Mouse (Mus musculus): ENCODE measurements around the gene Unc13a. TPM values are rescaled to one million over a fixed set of nuclear protein-coding genes. Genes with fewer than 3 reads are reported as not detected.

Gene Unc13a
- polyA plus RNA-seq, 1 experiment from 2014 or later: 13.0 TPM

GRCm38 (mm10) chr8:71628396-71629095, 43.0 kb downstream of the Unc13a start:
- H3K9ac ChIP-seq: peak overlapping the region; percentile 75
- H3K4me1 ChIP-seq: peaks cover 18% of the 10 kb centered on the region
- peak overlapping the region; percentile 65; the same call in 1 of the 2 replicates for H3K27ac ChIP-seq
- peak overlapping the region; percentile 95 for H3K4me2 ChIP-seq
- H3K27me3 ChIP-seq: peaks cover 35% of the 10 kb centered on the region
- WGBS: 8% methylated on average over 16 of the region's 16 CpGs
- H3K9me3 ChIP-seq (replicated peaks): peaks cover 5% of the 10 kb centered on the region
- H3K36me3 ChIP-seq (ENCODE audit: poor library complexity, severe bottlenecking): peaks cover 42% of the 10 kb centered on the region
- ATAC-seq: no peak
- H3K4me3 ChIP-seq: peak overlapping the region; percentile 53

- no peak for ATAC-seq
- Histone ChIP-seq H3K9me3 (replicated peaks) (no peaks in the 10 kb centered on the region), H3K27me3 (peaks cover 30% of the 10 kb centered on the region), H3K4me1 (peaks cover 18% of the 10 kb centered on the region), H3K36me3 (ENCODE audit: poor library complexity, severe bottlenecking) (peaks cover 45% of the 10 kb centered on the region), H3K4me2 (no peak overlapping the region), H3K4me3 (no peak overlapping the region), H3K27ac (no peak overlapping the region), H3K9ac (no peak overlapping the region)
- WGBS: 61% methylated on average over 9 of the region's 9 CpGs
Measured at GRCm38 (mm10) chr8:71627265-71628099, 44.1 kb downstream of the Unc13a start.

GRCm38 (mm10) chr8:71626753-71627152, 44.8 kb downstream of the Unc13a start:
- peaks cover 24% of the 10 kb centered on the region for H3K27me3 ChIP-seq
- no peak for ATAC-seq
- no peak overlapping the region for H3K27ac ChIP-seq
- H3K4me1 ChIP-seq: peaks cover 18% of the 10 kb centered on the region
- H3K9me3 ChIP-seq (replicated peaks): no peaks in the 10 kb centered on the region
- H3K4me3 ChIP-seq: no peak overlapping the region
- peaks cover 45% of the 10 kb centered on the region for H3K36me3 ChIP-seq (ENCODE audit: poor library complexity, severe bottlenecking)
- H3K4me2 ChIP-seq: no peak overlapping the region
- H3K9ac ChIP-seq: no peak overlapping the region
- WGBS: 82% methylated on average over 9 of the region's 9 CpGs

- Histone ChIP-seq H3K4me3 (no peak overlapping the region), H3K9me3 (replicated peaks) (no peaks in the 10 kb centered on the region), H3K9ac (no peak overlapping the region), H3K4me2 (no peak overlapping the region), H3K27me3 (peaks cover 7% of the 10 kb centered on the region), H3K27ac (no peak overlapping the region), H3K4me1 (peaks cover 17% of the 10 kb centered on the region), H3K36me3 (ENCODE audit: poor library complexity, severe bottlenecking) (peaks cover 62% of the 10 kb centered on the region)
- WGBS: 100% methylated on average over 1 of the region's 1 CpGs
- no peak for ATAC-seq
Measured at GRCm38 (mm10) chr8:71625088-71625487, 46.5 kb downstream of the Unc13a start.

- H3K9me3 ChIP-seq (replicated peaks): no peaks in the 10 kb centered on the region
- 97% methylated on average over 2 of the region's 2 CpGs for WGBS
- no peaks in the 10 kb centered on the region for H3K27me3 ChIP-seq
- H3K36me3 ChIP-seq (ENCODE audit: poor library complexity, severe bottlenecking): peaks cover 96% of the 10 kb centered on the region
- no peak overlapping the region for H3K27ac ChIP-seq
- H3K4me3 ChIP-seq: no peak overlapping the region
- no peak for ATAC-seq
- no peaks in the 10 kb centered on the region for H3K4me1 ChIP-seq
- no peak overlapping the region for H3K9ac ChIP-seq
- H3K4me2 ChIP-seq: no peak overlapping the region
Measured at GRCm38 (mm10) chr8:71619786-71620185, 51.8 kb downstream of the Unc13a start.

GRCm38 (mm10) chr8:71613418-71613817, 58.1 kb downstream of the Unc13a start:
- Histone ChIP-seq H3K27ac (no peak overlapping the region), H3K36me3 (ENCODE audit: poor library complexity, severe bottlenecking) (peaks cover 51% of the 10 kb centered on the region), H3K9me3 (replicated peaks) (no peaks in the 10 kb centered on the region), H3K27me3 (no peaks in the 10 kb centered on the region), H3K4me1 (peaks cover 15% of the 10 kb centered on the region), H3K4me3 (no peak overlapping the region), H3K4me2 (no peak overlapping the region), H3K9ac (no peak overlapping the region; the same call in 1 of the 2 replicates)
- 74% methylated on average over 4 of the region's 4 CpGs for WGBS
- no peak for ATAC-seq

GRCm38 (mm10) chr8:71612141-71612540, 59.4 kb downstream of the Unc13a start:
- no peaks in the 10 kb centered on the region for H3K9me3 ChIP-seq (replicated peaks)
- no peak overlapping the region for H3K27ac ChIP-seq
- peak overlapping the region; percentile 88 for H3K4me3 ChIP-seq
- no peak for ATAC-seq
- H3K9ac ChIP-seq: peak overlapping the region; percentile 89
- WGBS: 35% methylated on average over 5 of the region's 5 CpGs
- H3K36me3 ChIP-seq (ENCODE audit: poor library complexity, severe bottlenecking): peaks cover 38% of the 10 kb centered on the region
- H3K4me2 ChIP-seq: peak overlapping the region; percentile 72
- peaks cover 15% of the 10 kb centered on the region for H3K4me1 ChIP-seq
- no peaks in the 10 kb centered on the region for H3K27me3 ChIP-seq

GRCm38 (mm10) chr8:71610822-71611651, 60.5 kb downstream of the Unc13a start, which contains the start of gene Colgalt1:
TSS of gene Colgalt1 (plus strand) at chr8:71610998.
- H3K27me3 ChIP-seq: no peaks in the 10 kb centered on the region
- peak within 1 kb of the TSS; percentile 88 for H3K4me3 ChIP-seq
- H3K36me3 ChIP-seq (ENCODE audit: poor library complexity, severe bottlenecking): peaks cover 27% of the 10 kb centered on the region
- peaks cover 15% of the 10 kb centered on the region for H3K4me1 ChIP-seq
- ATAC-seq: peak; percentile 99
- H3K9me3 ChIP-seq (replicated peaks): no peaks in the 10 kb centered on the region
- peak within 1 kb of the TSS; percentile 87 for H3K27ac ChIP-seq
- under 1% methylated on average over 82 of the region's 82 CpGs for WGBS
- H3K9ac ChIP-seq: peak within 1 kb of the TSS; percentile 89
- peak within 1 kb of the TSS; percentile 72 for H3K4me2 ChIP-seq

GRCm38 (mm10) chr8:71604021-71604420, 67.5 kb downstream of the Unc13a start:
- Histone ChIP-seq H3K4me1 (peaks cover 13% of the 10 kb centered on the region), H3K4me3 (no peak overlapping the region), H3K9me3 (replicated peaks) (no peaks in the 10 kb centered on the region), H3K4me2 (no peak overlapping the region), H3K36me3 (ENCODE audit: poor library complexity, severe bottlenecking) (peaks cover 3% of the 10 kb centered on the region; the same call in 1 of the 2 replicates), H3K27me3 (peaks cover 48% of the 10 kb centered on the region), H3K27ac (no peak overlapping the region), H3K9ac (no peak overlapping the region)
- no peak for ATAC-seq
- WGBS: 51% methylated on average over 7 of the region's 7 CpGs

GRCm38 (mm10) chr8:71602666-71603334, 68.8 kb downstream of the Unc13a start:
- ATAC-seq: peak; percentile 60
- Histone ChIP-seq H3K4me2 (peak overlapping the region; percentile 56), H3K4me1 (peaks cover 13% of the 10 kb centered on the region), H3K9ac (peak overlapping the region; percentile 54), H3K36me3 (ENCODE audit: poor library complexity, severe bottlenecking) (peaks cover 3% of the 10 kb centered on the region; the same call in 1 of the 2 replicates), H3K27me3 (peaks cover 48% of the 10 kb centered on the region), H3K9me3 (replicated peaks) (no peaks in the 10 kb centered on the region), H3K27ac (no peak overlapping the region), H3K4me3 (peak overlapping the region; percentile 33)
- whole genome bisulfite sequencing: 2% methylated on average over 32 of the region's 32 CpGs

GRCm38 (mm10) chr8:71601939-71602665, 69.5 kb downstream of the Unc13a start:
- peak overlapping the region; percentile 56 for H3K4me2 ChIP-seq
- H3K36me3 ChIP-seq (ENCODE audit: poor library complexity, severe bottlenecking): peaks cover 3% of the 10 kb centered on the region; the same call in 1 of the 2 replicates
- H3K4me1 ChIP-seq: peaks cover 13% of the 10 kb centered on the region
- no peaks in the 10 kb centered on the region for H3K9me3 ChIP-seq (replicated peaks)
- H3K4me3 ChIP-seq: peak overlapping the region; percentile 33
- peaks cover 48% of the 10 kb centered on the region for H3K27me3 ChIP-seq
- H3K9ac ChIP-seq: peak overlapping the region; percentile 54
- ATAC-seq: peak; percentile 57
- 3% methylated on average over 65 of the region's 65 CpGs for WGBS
- H3K27ac ChIP-seq: no peak overlapping the region
